Mouse (Mus musculus) CD4-positive naive resting alpha-beta T cell, adult 76 days (primary cell): ENCODE measurements around the gene Dtnbp1. TPM values are rescaled to one million over a fixed set of nuclear protein-coding genes. Genes with fewer than 3 reads are reported as not detected.

Source experiments
- total RNA-seq: library from RNA; stranded (reverse); gene quantifications from one replicate; pipeline ENCODE4 v1.2.4, GENCODE M21; 2023

Dtnbp1 gene
- 28.5 TPM for total RNA-seq

GRCm38 (mm10) chr13:45001911-45002615 lies at the start of gene Dtnbp1:
Gene Dtnbp1 (minus strand): TSS chr13:45002147.

Other genes starting within 250 kb of the Dtnbp1 start
- gene Gm9817, start 76.5 kb upstream of the Dtnbp1 start, total RNA-seq = 0.29 TPM